Mouse (Mus musculus) retina, postnatal 7 days (tissue): ENCODE measurements at regions not wholly inside any gene's neighbourhood (a gene's known extent, or its start where the extent isn't known, plus 50 kb on each side); places are given as distances from the start of the nearest gene placed in this dataset.
A peak's percentile ranks its signal among the peaks of the same experiment; 100 is the strongest.

ENCODE experiments used
- DNase-seq: peaks from one replicate; pipeline ENCODE4 v3.0.0-alpha.2; 2012; ENCODE audit warnings: low read depth, low spot score

- DNase-seq: no peak
Measured at GRCm38 (mm10) chr3:39925436-39925835, 605.6 kb upstream of the Intu start.

GRCm38 (mm10) chr3:39928421-39928820 lies 602.7 kb upstream of the Intu start:
- DNase-seq: no peak

- DNase-seq: no peak
Measured at GRCm38 (mm10) chr3:39933372-39933771, 597.7 kb upstream of the Intu start.

- DNase-seq: no peak
Measured at GRCm38 (mm10) chr3:39937719-39938278, 593.3 kb upstream of the Intu start.

- no peak for DNase-seq
Measured at GRCm38 (mm10) chr3:39944581-39944980, 586.5 kb upstream of the Intu start.

- DNase-seq: no peak
Measured at GRCm38 (mm10) chr3:39952103-39952502, 579.0 kb upstream of the Intu start.

- no peak for DNase-seq
Measured at GRCm38 (mm10) chr3:39952556-39952955, 578.5 kb upstream of the Intu start.

GRCm38 (mm10) chr3:39961836-39962640 lies 569.0 kb upstream of the Intu start:
- DNase-seq: no peak

- no peak for DNase-seq
Measured at GRCm38 (mm10) chr3:39965431-39965830, 565.7 kb upstream of the Intu start.

- DNase-seq: no peak
Measured at GRCm38 (mm10) chr3:39966390-39966789, 564.7 kb upstream of the Intu start.

GRCm38 (mm10) chr3:39976937-39977336 lies 554.1 kb upstream of the Intu start:
- DNase-seq: no peak

- no peak for DNase-seq
Measured at GRCm38 (mm10) chr3:39978916-39979679, 552.0 kb upstream of the Intu start.

GRCm38 (mm10) chr3:39982656-39983055 lies 548.4 kb upstream of the Intu start:
- no peak for DNase-seq

- no peak for DNase-seq
Measured at GRCm38 (mm10) chr3:39987710-39988109, 543.4 kb upstream of the Intu start.

GRCm38 (mm10) chr3:39998628-39999027 lies 532.5 kb upstream of the Intu start:
- peak; percentile 30 for DNase-seq

GRCm38 (mm10) chr3:39999846-40000245 lies 531.2 kb upstream of the Intu start:
- no peak for DNase-seq

- no peak for DNase-seq
Measured at GRCm38 (mm10) chr3:40002838-40003237, 528.2 kb upstream of the Intu start.

GRCm38 (mm10) chr3:40010051-40010450 lies 521.0 kb upstream of the Intu start:
- no peak for DNase-seq

GRCm38 (mm10) chr3:40021682-40022081 lies 509.4 kb upstream of the Intu start:
- no peak for DNase-seq

GRCm38 (mm10) chr3:40027713-40028112 lies 503.4 kb upstream of the Intu start:
- no peak for DNase-seq

GRCm38 (mm10) chr3:40036177-40036576 lies 494.9 kb upstream of the Intu start:
- no peak for DNase-seq

GRCm38 (mm10) chr3:40049721-40050120 lies 481.4 kb upstream of the Intu start:
- DNase-seq: no peak

GRCm38 (mm10) chr3:40058281-40058680 lies 472.8 kb upstream of the Intu start:
- DNase-seq: no peak
